Mouse (Mus musculus): ENCODE data around the gene Psme2. TPM values are rescaled to one million over a fixed set of nuclear protein-coding genes. Genes with fewer than 3 reads are reported as not detected.

Gene Psme2
- polyA plus RNA-seq, 1 experiment, result 248 TPM

Other genes starting within 250 kb of the Psme2 start
- gene Dhrs4, start 112.4 kb downstream of the Psme2 start, polyA plus RNA-seq (2012; ENCODE audit: insufficient read depth, insufficient read length, missing spikeins), result 176 and 206 TPM in 2 replicates
- gene Carmil3, start 100.5 kb downstream of the Psme2 start, polyA plus RNA-seq (2012; ENCODE audit: insufficient read depth, insufficient read length, missing spikeins), result 0.48 and 0.54 TPM in 2 replicates
- gene Cpne6, start 80.7 kb downstream of the Psme2 start, polyA plus RNA-seq (2012; ENCODE audit: insufficient read depth, insufficient read length, missing spikeins), result not detected in 2 replicates
- gene Nrl, start 66.1 kb downstream of the Psme2 start, polyA plus RNA-seq (2012; ENCODE audit: insufficient read depth, insufficient read length, missing spikeins), result not detected in 2 replicates
- gene Pck2, start 50.8 kb downstream of the Psme2 start, polyA plus RNA-seq (2012; ENCODE audit: insufficient read depth, insufficient read length, missing spikeins), result 5.0 and 10.3 TPM in 2 replicates
- 45.4 and 56.7 TPM in 2 replicates for gene Dcaf11, start 31.1 kb downstream of the Psme2 start, polyA plus RNA-seq (2012; ENCODE audit: insufficient read depth, insufficient read length, missing spikeins)
- gene A730061H03Rik, start 30.7 kb downstream of the Psme2 start, polyA plus RNA-seq (2012; ENCODE audit: insufficient read depth, insufficient read length, missing spikeins), result not detected in 2 replicates
- 4.7 and 5.4 TPM in 2 replicates for gene Fitm1, start 15.5 kb downstream of the Psme2 start, polyA plus RNA-seq (2012; ENCODE audit: insufficient read depth, insufficient read length, missing spikeins)
- gene Psme1, start 13.0 kb downstream of the Psme2 start, polyA plus RNA-seq (2012; ENCODE audit: insufficient read depth, insufficient read length, missing spikeins), result 191 and 217 TPM in 2 replicates
- gene Emc9, start 5.8 kb downstream of the Psme2 start, polyA plus RNA-seq (2012; ENCODE audit: insufficient read depth, insufficient read length, missing spikeins), result 42.1 and 45.5 TPM in 2 replicates
- 11.1 and 12.0 TPM in 2 replicates for gene Rnf31, start 595 bp upstream of the Psme2 start, polyA plus RNA-seq (2012; ENCODE audit: insufficient read depth, insufficient read length, missing spikeins)
- gene Irf9, start 12.5 kb upstream of the Psme2 start, polyA plus RNA-seq (2012; ENCODE audit: insufficient read depth, insufficient read length, missing spikeins), result 4.8 and 7.4 TPM in 2 replicates
- gene Rec8, start 26.9 kb upstream of the Psme2 start, polyA plus RNA-seq (2012; ENCODE audit: insufficient read depth, insufficient read length, missing spikeins), result not detected in 2 replicates
- 25.0 and 31.0 TPM in 2 replicates for gene Ipo4, start 44.8 kb upstream of the Psme2 start, polyA plus RNA-seq (2012; ENCODE audit: insufficient read depth, insufficient read length, missing spikeins)
- gene Gm49378, start 46.8 kb upstream of the Psme2 start, polyA plus RNA-seq (2012; ENCODE audit: insufficient read depth, insufficient read length, missing spikeins), result 2.7 and 3.4 TPM in 2 replicates
- 21.6 and 26.6 TPM in 2 replicates for gene Tm9sf1, start 52.7 kb upstream of the Psme2 start, polyA plus RNA-seq (2012; ENCODE audit: insufficient read depth, insufficient read length, missing spikeins)
- not detected in 2 replicates for gene Tssk4, start 59.1 kb upstream of the Psme2 start, polyA plus RNA-seq (2012; ENCODE audit: insufficient read depth, insufficient read length, missing spikeins)
- gene Mdp1, start 69.4 kb upstream of the Psme2 start, polyA plus RNA-seq (2012; ENCODE audit: insufficient read depth, insufficient read length, missing spikeins), result 29.0 and 33.3 TPM in 2 replicates
- gene Gmpr2, start 80.8 kb upstream of the Psme2 start, polyA plus RNA-seq (2012; ENCODE audit: insufficient read depth, insufficient read length, missing spikeins), result 19.8 and 20.3 TPM in 2 replicates
- 243 and 245 TPM in 2 replicates for gene Nedd8, start 81.0 kb upstream of the Psme2 start, polyA plus RNA-seq (2012; ENCODE audit: insufficient read depth, insufficient read length, missing spikeins)
- gene Tinf2, start 90.7 kb upstream of the Psme2 start, polyA plus RNA-seq (2012; ENCODE audit: insufficient read depth, insufficient read length, missing spikeins), result 8.2 and 9.2 TPM in 2 replicates
- gene Tgm1, start 122.8 kb upstream of the Psme2 start, polyA plus RNA-seq (2012; ENCODE audit: insufficient read depth, insufficient read length, missing spikeins), result not detected in 2 replicates
- gene Rabggta, start 131.2 kb upstream of the Psme2 start, polyA plus RNA-seq (2012; ENCODE audit: insufficient read depth, insufficient read length, missing spikeins), result 8.9 and 10.1 TPM in 2 replicates
- 58.8 and 101 TPM in 2 replicates for gene Dhrs1, start 154.6 kb upstream of the Psme2 start, polyA plus RNA-seq (2012; ENCODE audit: insufficient read depth, insufficient read length, missing spikeins)
- 4.8 and 5.5 TPM in 2 replicates for gene Nop9, start 154.6 kb upstream of the Psme2 start, polyA plus RNA-seq (2012; ENCODE audit: insufficient read depth, insufficient read length, missing spikeins)
- gene Cideb, start 167.3 kb upstream of the Psme2 start, polyA plus RNA-seq (2012; ENCODE audit: insufficient read depth, insufficient read length, missing spikeins), result 16.3 and 27.9 TPM in 2 replicates
- not detected in 2 replicates for gene Ltb4r2, start 170.3 kb upstream of the Psme2 start, polyA plus RNA-seq (2012; ENCODE audit: insufficient read depth, insufficient read length, missing spikeins)
- not detected in 2 replicates for gene Ltb4r1, start 174.8 kb upstream of the Psme2 start, polyA plus RNA-seq (2012; ENCODE audit: insufficient read depth, insufficient read length, missing spikeins)
- 4.1 and 6.3 TPM in 2 replicates for gene Adcy4, start 193.0 kb upstream of the Psme2 start, polyA plus RNA-seq (2012; ENCODE audit: insufficient read depth, insufficient read length, missing spikeins)
- gene Ripk3, start 197.8 kb upstream of the Psme2 start, polyA plus RNA-seq (2012; ENCODE audit: insufficient read depth, insufficient read length, missing spikeins), result 3.7 and 5.0 TPM in 2 replicates
- 1.5 and 1.8 TPM in 2 replicates for gene Nfatc4, start 232.0 kb upstream of the Psme2 start, polyA plus RNA-seq (2012; ENCODE audit: insufficient read depth, insufficient read length, missing spikeins)